ENCODE assay signal across 19 mouse cellular contexts in genomic region chr16:62642859-62643403, GRCm38 (mm10).
DNase-seq lines count a peak whose midpoint lies in the region; TF ChIP-seq lines count a peak whose summit lies in the region.
"Had no signal": no experiment of that assay in that cellular context is flagged by ENCODE, and none has a peak within 500 bp of the region (broad histone marks: within the 10 kb centered on the region; RNA-seq: fewer than 3 reads in every experiment).

No protein-coding gene starts in this region.

- intact Hi-C loops in left cerebral cortex, adult 2 months (cut with DNase I) = no loop called here

- no peak overlapping the region for H3K27ac ChIP-seq in left cerebral cortex, adult 2 months
- H3K27ac ChIP-seq: embryonic facial prominence, embryonic 15.5 days; hindbrain, embryonic 12.5 days; limb, embryonic 10.5 days; liver, embryonic 15.5 days; lung, embryonic 15.5 days; midbrain, embryonic 15.5 days; neural tube, embryonic 12.5 days had no signal

- DNase-seq in left cerebral cortex, adult 2 months (ENCODE audit: extremely low spot score in 1 of 2, low spot score in 2 of 2) = no peak
- DNase-seq in left cerebral cortex, adult 8-10 months (ENCODE audit: low spot score in 2 of 2) = no peak
- peak; percentile 54 for DNase-seq in brain, adult 2 months (ENCODE audit: low read depth, low spot score)
- DNase-seq in kidney, adult 9 months = peak; percentile 49
- peak; percentile 4 to 8 for DNase-seq in kidney, postnatal 36 days
- no peak for DNase-seq in gastrocnemius, postnatal 25 days
- no peak for DNase-seq in urinary bladder, adult 2 months (ENCODE audit: low spot score)
- DNase-seq: adrenal gland, postnatal 14 days; cerebellum, adult 9-10 months; gastrocnemius, postnatal 36 days; liver; lung, postnatal 4 days had no signal

- H3K4me3 ChIP-seq in left cerebral cortex, adult 2 months = peak overlapping the region; percentile 18; the same call in 1 of the 2 replicates
- H3K4me3 ChIP-seq: embryonic facial prominence, embryonic 15.5 days; hindbrain, embryonic 12.5 days; limb, embryonic 10.5 days; liver, embryonic 15.5 days; lung, embryonic 15.5 days; midbrain, embryonic 15.5 days; neural tube, embryonic 12.5 days had no signal

- TF ChIP-seq CTCF in left cerebral cortex, adult 2 months (IDR thresholded peaks at IDR 0.05) = no peak

Comparison
In these comparisons a context has a peak if more than half of its experiments do, and no peak if none do; other contexts are left out.
1. DNase-seq: peak in brain, adult 2 months (single experiment), kidney, adult 9 months (single experiment) and kidney, postnatal 36 days (2 of 2); none in left cerebral cortex, adult 2 months (0 of 2), left cerebral cortex, adult 8-10 months (0 of 2), gastrocnemius, postnatal 25 days (single experiment) and urinary bladder, adult 2 months (single experiment).